Mouse (Mus musculus): ENCODE measurements at regions not wholly inside any gene's neighbourhood (a gene's known extent, or its start where the extent isn't known, plus 50 kb on each side); places are given as distances from the start of the nearest gene placed in this dataset.

- no peak overlapping the region for H3K9ac ChIP-seq (ENCODE audit: low read depth, low read length)
These were observed 223.4 kb upstream of the Sphkap start for GRCm38 (mm10) chr1:83631394-83631793.

GRCm38 (mm10) chr1:83587258-83587657 is 179.3 kb upstream of the Sphkap start:
- DNase-seq (ENCODE audit: low spot score) (no peak), ATAC-seq (replicated peaks; ENCODE audit: low FRiP score, low read depth) (no peak)
- no peaks in the 10 kb centered on the region for H3K4me1 ChIP-seq (replicated peaks; ENCODE audit: insufficient read depth, low read length)
- H3K4me2 ChIP-seq (ENCODE audit: low read length): no peak overlapping the region
- H3K9ac ChIP-seq (ENCODE audit: low read depth, low read length): no peak overlapping the region
- no peak overlapping the region for H3K27ac ChIP-seq
- H3K9me3 ChIP-seq (replicated peaks; ENCODE audit: low read length): no peaks in the 10 kb centered on the region
- H3K36me3 ChIP-seq (ENCODE audit: insufficient read depth, low read length): no peaks in the 10 kb centered on the region
- TF ChIP-seq CTCF (IDR thresholded peaks at IDR 0.05; ENCODE audit: low read depth): no peak
- no peaks in the 10 kb centered on the region for H3K27me3 ChIP-seq (ENCODE audit: insufficient read depth, low read length)
- no peak overlapping the region for H3K4me3 ChIP-seq (replicated peaks; ENCODE audit: low read depth, low read length)
- 89% methylated on average over 1 of the region's 1 CpGs for WGBS

More at GRCm38 (mm10) chr1:83631394-83631793, 223.4 kb upstream of the Sphkap start:
- H3K27ac ChIP-seq: no peak overlapping the region
- H3K4me3 ChIP-seq (replicated peaks; ENCODE audit: low read depth, low read length): no peak overlapping the region
- WGBS: 78% methylated on average over 7 of the region's 7 CpGs
- ATAC-seq (replicated peaks; ENCODE audit: low FRiP score, low read depth) (no peak), DNase-seq (ENCODE audit: low spot score) (no peak)
- H3K4me1 ChIP-seq (replicated peaks; ENCODE audit: insufficient read depth, low read length): no peaks in the 10 kb centered on the region
- no peak overlapping the region for H3K4me2 ChIP-seq (ENCODE audit: low read length)
- H3K36me3 ChIP-seq (ENCODE audit: insufficient read depth, low read length): no peaks in the 10 kb centered on the region
- no peak for TF ChIP-seq CTCF (IDR thresholded peaks at IDR 0.05; ENCODE audit: low read depth)
- no peaks in the 10 kb centered on the region for H3K27me3 ChIP-seq (ENCODE audit: insufficient read depth, low read length)
- H3K9me3 ChIP-seq (replicated peaks; ENCODE audit: low read length): no peaks in the 10 kb centered on the region

GRCm38 (mm10) chr1:83583041-83583440 is 175.0 kb upstream of the Sphkap start:
- Histone ChIP-seq H3K4me2 (ENCODE audit: low read length) (no peak overlapping the region), H3K36me3 (ENCODE audit: insufficient read depth, low read length) (no peaks in the 10 kb centered on the region), H3K27ac (no peak overlapping the region), H3K9me3 (replicated peaks; ENCODE audit: low read length) (no peaks in the 10 kb centered on the region), H3K4me3 (replicated peaks; ENCODE audit: low read depth, low read length) (no peak overlapping the region), H3K27me3 (ENCODE audit: insufficient read depth, low read length) (no peaks in the 10 kb centered on the region), H3K9ac (ENCODE audit: low read depth, low read length) (no peak overlapping the region), H3K4me1 (replicated peaks; ENCODE audit: insufficient read depth, low read length) (no peaks in the 10 kb centered on the region)
- 86% methylated on average over 4 of the region's 4 CpGs for whole genome bisulfite sequencing
- DNase-seq (ENCODE audit: low spot score) (no peak), ATAC-seq (replicated peaks; ENCODE audit: low FRiP score, low read depth) (no peak)
- no peak for TF ChIP-seq CTCF (IDR thresholded peaks at IDR 0.05; ENCODE audit: low read depth)

- Histone ChIP-seq H3K9me3 (replicated peaks; ENCODE audit: low read length) (no peaks in the 10 kb centered on the region), H3K4me3 (replicated peaks; ENCODE audit: low read depth, low read length) (no peak overlapping the region), H3K36me3 (ENCODE audit: insufficient read depth, low read length) (no peaks in the 10 kb centered on the region), H3K9ac (ENCODE audit: low read depth, low read length) (no peak overlapping the region), H3K4me1 (replicated peaks; ENCODE audit: insufficient read depth, low read length) (no peaks in the 10 kb centered on the region), H3K4me2 (ENCODE audit: low read length) (no peak overlapping the region), H3K27ac (no peak overlapping the region), H3K27me3 (ENCODE audit: insufficient read depth, low read length) (no peaks in the 10 kb centered on the region)
- WGBS: 85% methylated on average over 5 of the region's 5 CpGs
- ATAC-seq (replicated peaks; ENCODE audit: low FRiP score, low read depth) (no peak), DNase-seq (ENCODE audit: low spot score) (no peak)
- TF ChIP-seq CTCF (IDR thresholded peaks at IDR 0.05; ENCODE audit: low read depth): no peak
These were observed 162.0 kb upstream of the Sphkap start for GRCm38 (mm10) chr1:83569991-83570390.

GRCm38 (mm10) chr1:83568746-83569145 is 160.7 kb upstream of the Sphkap start:
- DNase-seq (ENCODE audit: low spot score): no peak
- TF ChIP-seq CTCF (IDR thresholded peaks at IDR 0.05; ENCODE audit: low read depth): no peak
- Histone ChIP-seq H3K9me3 (replicated peaks; ENCODE audit: low read length) (no peaks in the 10 kb centered on the region), H3K27me3 (ENCODE audit: insufficient read depth, low read length) (no peaks in the 10 kb centered on the region), H3K27ac (no peak overlapping the region), H3K4me3 (replicated peaks; ENCODE audit: low read depth, low read length) (no peak overlapping the region), H3K4me1 (replicated peaks; ENCODE audit: insufficient read depth, low read length) (no peaks in the 10 kb centered on the region), H3K9ac (ENCODE audit: low read depth, low read length) (no peak overlapping the region), H3K4me2 (ENCODE audit: low read length) (no peak overlapping the region), H3K36me3 (ENCODE audit: insufficient read depth, low read length) (no peaks in the 10 kb centered on the region)
- ATAC-seq (replicated peaks; ENCODE audit: low FRiP score, low read depth): no peak
- WGBS: 97% methylated on average over 1 of the region's 1 CpGs

GRCm38 (mm10) chr1:83551617-83552016 is 143.6 kb upstream of the Sphkap start:
- ATAC-seq (replicated peaks; ENCODE audit: low FRiP score, low read depth) (no peak), DNase-seq (ENCODE audit: low spot score) (no peak)
- Histone ChIP-seq H3K4me2 (ENCODE audit: low read length) (no peak overlapping the region), H3K9me3 (replicated peaks; ENCODE audit: low read length) (no peaks in the 10 kb centered on the region), H3K4me3 (replicated peaks; ENCODE audit: low read depth, low read length) (no peak overlapping the region), H3K9ac (ENCODE audit: low read depth, low read length) (no peak overlapping the region), H3K36me3 (ENCODE audit: insufficient read depth, low read length) (no peaks in the 10 kb centered on the region), H3K27me3 (ENCODE audit: insufficient read depth, low read length) (no peaks in the 10 kb centered on the region), H3K4me1 (replicated peaks; ENCODE audit: insufficient read depth, low read length) (no peaks in the 10 kb centered on the region), H3K27ac (no peak overlapping the region)
- no peak for TF ChIP-seq CTCF (IDR thresholded peaks at IDR 0.05; ENCODE audit: low read depth)

GRCm38 (mm10) chr1:83535461-83535860 is 127.5 kb upstream of the Sphkap start:
- no peak overlapping the region for H3K27ac ChIP-seq
- TF ChIP-seq CTCF (IDR thresholded peaks at IDR 0.05; ENCODE audit: low read depth): no peak

More at GRCm38 (mm10) chr1:83535461-83535860, 127.5 kb upstream of the Sphkap start:
- no peaks in the 10 kb centered on the region for H3K9me3 ChIP-seq (replicated peaks; ENCODE audit: low read length)
- H3K36me3 ChIP-seq (ENCODE audit: insufficient read depth, low read length): no peaks in the 10 kb centered on the region
- ATAC-seq (replicated peaks; ENCODE audit: low FRiP score, low read depth): no peak
- H3K4me3 ChIP-seq (replicated peaks; ENCODE audit: low read depth, low read length): no peak overlapping the region
- H3K27me3 ChIP-seq (ENCODE audit: insufficient read depth, low read length): no peaks in the 10 kb centered on the region
- no peak for DNase-seq (ENCODE audit: low spot score)
- no peak overlapping the region for H3K4me2 ChIP-seq (ENCODE audit: low read length)
- H3K9ac ChIP-seq (ENCODE audit: low read depth, low read length): no peak overlapping the region
- no peaks in the 10 kb centered on the region for H3K4me1 ChIP-seq (replicated peaks; ENCODE audit: insufficient read depth, low read length)

All from kidney, postnatal 0 days (tissue).